Mouse (Mus musculus) frontal cortex, postnatal 14 days (tissue): Measurements from ENCODE around the gene Ephb2.
A peak's percentile ranks its signal among the peaks of the same experiment; 100 is the strongest.

Source experiments
- DNase-seq, 2 experiments: peaks; one replicate each; pipeline ENCODE4 v3.0.0; 2022; ENCODE audit warnings: low spot score in 2 of 2

Ephb2 gene

DNA sequence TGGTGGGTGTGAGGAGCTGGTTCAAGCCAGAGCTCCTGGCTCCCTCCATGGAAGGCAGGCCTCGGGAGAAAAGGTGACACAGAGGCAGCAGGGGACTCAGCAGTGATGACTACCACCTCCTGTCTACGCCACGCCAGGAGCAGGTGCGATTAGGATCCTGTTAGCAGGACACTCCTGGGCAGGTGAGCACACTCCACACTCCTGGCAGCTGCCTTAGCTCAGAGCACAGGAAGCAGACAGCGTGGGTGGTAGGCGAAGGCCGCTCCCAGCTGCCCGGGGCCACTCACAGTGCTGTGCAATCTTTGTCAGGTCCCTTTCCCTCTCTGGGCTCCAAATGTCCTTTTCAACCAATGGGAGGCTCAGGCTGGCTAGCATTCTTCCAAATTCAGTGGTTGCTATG is 34.3 kb downstream of the Ephb2 start:
- DNase-seq: no peak

DNA sequence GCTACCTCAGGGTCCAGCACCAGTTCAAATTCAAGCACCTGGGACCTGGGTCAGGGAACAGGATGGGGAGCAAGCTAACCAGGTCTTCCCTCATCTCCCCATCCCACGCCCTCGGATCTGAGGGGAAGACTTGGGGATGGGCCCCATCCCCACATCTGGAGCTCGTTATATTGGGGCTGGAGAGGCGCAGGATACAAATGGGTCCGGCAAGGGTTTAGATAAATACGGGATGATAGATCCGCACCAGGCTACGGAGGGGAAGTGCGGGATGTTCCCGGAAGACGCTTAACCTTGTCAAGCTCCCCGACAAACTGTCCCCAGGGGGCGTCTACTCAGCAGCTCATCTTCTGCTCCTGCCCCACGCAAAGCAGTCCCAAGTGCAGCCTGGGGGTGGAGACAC is 35.4 kb downstream of the Ephb2 start:
- DNase-seq: no peak

DNA sequence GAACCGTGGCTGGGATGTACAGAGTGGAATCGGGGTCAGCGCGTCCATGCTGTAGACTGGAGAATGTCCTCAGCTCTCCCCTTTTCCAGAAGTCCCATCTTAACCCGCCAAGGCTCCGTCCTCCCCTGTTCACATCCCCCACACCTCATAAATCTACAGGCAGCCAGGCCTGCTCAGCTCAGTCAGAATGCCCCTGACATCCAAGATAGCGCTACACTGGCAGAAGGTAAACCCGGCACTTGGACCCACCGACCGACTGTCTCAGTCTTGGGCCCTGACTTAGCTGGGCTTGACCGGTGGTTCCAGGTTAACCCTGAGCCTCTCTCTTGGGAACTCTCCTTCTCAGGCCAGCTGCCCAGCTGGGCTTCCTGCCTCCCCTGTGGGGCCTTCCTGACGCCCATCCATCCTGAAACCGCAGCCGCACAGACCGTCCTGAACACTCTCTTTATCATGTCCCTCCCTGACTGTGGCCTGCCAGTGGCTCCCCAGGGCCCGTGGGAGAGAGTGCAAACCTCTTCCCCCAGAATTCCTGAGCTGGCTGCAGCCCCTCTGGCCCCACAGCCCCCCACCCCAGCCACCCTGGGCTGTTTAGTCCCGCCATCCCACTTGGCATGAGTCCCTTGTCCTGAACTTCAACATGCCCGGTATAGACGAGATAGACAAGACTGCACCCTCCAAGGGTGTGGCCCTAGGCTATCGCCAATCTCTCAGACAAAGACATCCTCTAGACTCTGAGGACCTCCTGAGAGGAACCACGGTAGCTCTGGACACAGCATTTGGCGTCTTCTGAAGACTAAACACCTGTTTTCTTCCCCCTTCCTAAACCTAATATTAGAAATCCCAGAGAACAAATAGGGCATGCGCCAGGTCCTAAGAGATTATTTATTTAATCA is 37.9 kb downstream of the Ephb2 start:
- no peak for DNase-seq

DNA sequence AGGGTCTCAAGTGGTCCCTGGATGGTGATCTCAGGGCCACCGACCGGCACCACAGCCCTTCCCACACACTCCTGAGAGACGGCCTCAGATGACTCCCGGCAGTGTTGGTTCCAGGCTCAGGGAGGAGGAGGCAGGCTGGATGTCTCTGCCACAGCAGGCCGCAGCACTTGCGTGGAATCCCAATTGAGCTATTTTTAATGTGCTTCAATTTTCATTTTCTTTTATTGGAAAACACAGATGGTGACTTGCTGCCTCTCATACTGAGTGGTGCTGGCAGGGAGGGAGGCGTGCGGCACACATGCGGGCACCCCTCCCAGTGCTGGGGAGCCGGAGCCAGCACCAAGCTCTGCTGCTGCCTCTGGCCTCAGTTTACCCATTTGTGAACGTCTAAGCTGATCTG is 42.5 kb downstream of the Ephb2 start:
- DNase-seq: peak; percentile 60 to 69

DNA sequence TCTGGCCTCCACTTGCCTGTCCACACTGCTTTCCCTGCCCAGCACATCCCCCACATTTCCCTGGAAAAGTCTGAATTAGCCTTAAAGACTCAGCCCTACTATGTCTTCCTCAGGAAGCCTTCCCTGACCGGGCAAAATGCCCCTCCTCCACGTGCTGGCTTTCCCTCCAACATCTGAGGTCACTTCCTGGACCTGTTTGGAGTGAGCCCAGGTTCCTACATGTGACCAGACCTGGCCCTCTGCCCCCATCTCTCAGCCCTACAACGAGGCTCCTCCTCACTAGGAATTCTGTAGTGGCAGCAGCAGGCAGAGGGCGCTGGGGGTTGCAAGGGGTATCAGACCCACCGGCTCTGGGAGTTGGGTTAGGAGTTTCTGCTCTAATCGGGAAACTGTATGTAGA is 46.0 kb downstream of the Ephb2 start:
- DNase-seq: no peak

DNA sequence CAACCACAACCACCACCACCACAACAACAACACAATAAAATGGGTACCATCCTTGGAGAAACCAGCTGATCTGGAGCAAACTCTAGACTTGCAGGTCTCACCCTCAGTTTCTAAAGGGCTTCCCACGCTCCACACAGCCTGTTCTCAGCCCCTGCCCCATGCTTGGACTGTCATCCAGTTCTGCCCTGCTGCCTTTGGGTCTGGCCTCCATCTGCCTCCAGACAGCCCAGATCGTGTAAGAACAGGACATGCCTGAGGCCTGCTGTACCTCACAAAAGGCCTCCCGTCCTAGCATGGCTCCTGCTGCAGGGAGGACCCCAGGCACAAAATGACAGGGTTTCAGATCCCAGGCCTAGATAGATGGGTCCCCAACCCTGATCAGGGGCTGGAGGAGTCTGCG is 48.4 kb downstream of the Ephb2 start:
- no peak for DNase-seq

DNA sequence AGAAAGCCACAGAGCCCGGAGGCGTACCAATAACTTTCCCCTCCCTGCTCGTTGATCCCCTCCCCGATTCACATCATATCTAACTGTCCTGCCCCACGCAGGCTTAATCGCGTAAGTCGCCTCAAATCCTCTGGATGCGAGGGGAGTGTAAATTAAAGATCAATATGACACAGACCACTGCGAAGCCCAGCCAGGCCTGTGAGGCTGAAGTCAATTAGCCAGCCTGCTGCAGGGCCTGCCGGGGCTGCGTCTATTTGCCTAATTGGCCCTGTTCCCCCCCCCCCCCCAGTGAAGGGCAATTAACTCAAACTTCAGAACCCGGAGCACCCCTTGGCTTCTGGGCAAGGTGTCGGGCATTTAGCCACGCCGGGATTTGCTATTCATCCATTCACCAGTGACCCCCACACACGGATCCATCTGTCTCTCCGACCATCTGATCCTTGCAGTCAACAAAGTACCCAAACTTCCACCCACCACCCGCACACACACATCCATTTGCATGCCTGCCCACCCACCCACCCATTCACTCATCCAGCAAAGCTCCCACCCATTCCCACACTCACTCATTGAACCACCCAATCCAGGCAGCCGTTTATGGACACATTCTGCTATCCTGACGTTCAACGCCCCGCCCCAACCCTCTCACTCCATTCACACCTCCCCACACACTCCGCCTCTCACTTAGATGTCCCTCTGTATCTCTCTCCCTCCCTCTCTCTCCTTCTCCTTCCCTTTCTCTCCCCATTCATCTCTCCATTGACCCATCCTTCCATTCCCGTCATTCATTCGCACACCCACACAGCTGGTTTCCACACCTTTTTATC is 49.1 kb downstream of the Ephb2 start:
- no peak for DNase-seq

DNA sequence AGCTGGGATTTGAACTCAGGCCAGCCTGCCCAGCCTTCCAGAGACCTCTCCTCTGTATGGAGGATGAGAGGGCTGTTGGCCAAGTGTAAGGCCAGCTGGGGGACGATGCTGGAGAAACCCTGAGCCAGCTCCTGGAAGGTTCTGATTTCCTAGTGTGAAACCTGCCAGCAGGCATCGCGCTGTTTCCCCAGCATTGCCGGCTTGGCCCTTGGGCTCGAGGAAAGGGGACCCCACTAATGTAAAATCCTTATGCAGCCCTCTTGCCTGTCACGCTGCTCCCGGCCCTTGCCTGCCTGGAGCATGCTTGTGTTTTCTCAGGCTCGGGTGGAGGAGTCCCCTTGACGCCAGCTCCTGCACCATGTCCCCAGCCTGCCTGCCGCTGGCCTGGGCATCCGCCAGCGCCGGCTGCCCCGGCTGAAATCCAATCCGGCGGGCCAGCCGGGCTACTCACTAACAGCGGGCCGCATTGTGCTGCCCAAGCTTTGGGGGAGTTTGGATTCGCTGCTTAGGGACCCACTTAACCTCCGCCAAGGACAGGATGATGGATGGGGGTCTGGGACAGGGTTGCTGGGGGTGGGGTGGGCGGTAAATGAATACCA is 52.1 kb downstream of the Ephb2 start:
- DNase-seq: peak in 1 of 2 experiments; percentile 40

DNA sequence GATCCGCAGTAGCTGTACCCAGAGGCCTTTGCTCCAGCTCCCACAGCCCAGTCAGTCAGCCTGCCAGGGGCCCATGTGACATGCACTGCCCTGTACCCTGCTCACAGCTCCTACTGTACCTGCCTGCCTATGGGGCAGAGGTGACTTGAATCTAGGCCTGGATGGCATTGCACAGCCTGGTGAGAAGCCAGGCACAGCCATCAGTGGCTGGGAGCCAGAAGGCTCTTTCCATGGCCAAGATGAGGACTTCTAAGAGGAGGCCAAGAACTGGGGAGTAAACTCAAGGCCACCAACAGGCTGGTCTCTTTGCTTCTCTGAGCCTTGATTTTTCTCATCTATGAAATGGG is 53.2 kb downstream of the Ephb2 start:
- no peak for DNase-seq

DNA sequence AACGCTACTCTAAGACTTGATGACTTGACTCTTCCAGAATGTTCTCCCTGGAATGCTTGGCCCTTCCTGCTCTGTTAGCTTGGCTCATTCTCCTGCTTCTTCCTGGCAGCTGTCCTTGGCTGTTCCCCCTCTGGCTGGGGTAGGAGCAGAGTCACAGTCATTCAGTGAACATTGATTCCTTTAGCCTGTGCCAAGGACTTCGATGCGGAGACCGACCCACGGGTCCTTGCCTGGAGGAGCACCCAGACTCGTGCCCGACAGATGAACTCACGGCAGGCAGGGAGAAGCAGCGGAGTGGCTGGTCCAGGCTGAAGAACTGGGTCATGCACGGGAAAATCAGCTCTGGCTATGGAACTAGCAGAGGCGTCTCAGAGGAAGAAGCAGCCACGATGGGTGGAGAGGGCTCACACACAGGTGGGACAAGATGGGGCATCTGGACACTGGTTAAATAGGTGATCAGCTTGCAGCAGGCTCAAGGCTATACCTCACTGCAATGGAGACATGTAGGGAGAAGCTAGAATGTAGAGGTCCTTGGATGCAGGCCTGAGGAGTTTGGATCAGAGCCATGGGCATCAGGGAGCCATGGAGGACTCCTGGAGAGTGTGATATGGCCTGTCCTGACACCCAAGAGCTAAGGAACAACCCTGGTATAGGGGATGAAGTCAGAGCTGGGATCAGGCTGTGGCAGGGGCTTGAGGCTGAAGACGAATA is 53.8 kb downstream of the Ephb2 start:
- DNase-seq: no peak

DNA sequence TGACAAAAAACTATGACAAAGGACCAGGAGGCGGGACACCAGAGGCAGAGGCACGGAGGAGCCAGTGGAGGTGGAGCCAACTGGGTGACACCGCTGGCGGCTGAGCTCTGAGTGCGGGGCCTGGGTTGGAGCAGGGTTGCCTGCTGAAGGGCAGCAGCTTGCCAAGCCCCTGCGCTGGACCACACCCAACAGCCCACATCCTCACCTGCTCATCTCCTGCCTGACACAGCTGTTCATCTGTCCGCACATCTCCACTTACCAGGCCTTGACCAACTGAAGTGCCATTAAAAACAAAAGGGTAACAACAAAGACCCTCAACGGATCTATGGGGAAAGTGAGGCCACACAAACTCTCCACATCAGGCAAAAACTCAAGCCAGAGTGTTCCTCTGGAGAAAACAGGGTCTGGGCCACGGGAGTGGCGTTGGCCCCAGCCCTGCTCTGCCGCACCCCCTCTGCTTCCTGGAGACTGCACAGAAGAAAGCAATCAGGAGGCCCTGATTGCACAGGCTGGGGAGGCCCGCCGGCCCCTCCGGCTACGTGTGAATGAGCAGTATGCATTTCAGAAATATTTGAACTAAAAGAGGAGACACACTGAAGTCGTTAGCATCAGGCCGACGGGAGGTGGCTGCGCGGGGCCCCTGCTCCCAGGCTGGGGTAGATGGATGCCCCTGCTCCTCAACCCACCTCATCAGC is 55.4 kb downstream of the Ephb2 start:
- DNase-seq: no peak

DNA sequence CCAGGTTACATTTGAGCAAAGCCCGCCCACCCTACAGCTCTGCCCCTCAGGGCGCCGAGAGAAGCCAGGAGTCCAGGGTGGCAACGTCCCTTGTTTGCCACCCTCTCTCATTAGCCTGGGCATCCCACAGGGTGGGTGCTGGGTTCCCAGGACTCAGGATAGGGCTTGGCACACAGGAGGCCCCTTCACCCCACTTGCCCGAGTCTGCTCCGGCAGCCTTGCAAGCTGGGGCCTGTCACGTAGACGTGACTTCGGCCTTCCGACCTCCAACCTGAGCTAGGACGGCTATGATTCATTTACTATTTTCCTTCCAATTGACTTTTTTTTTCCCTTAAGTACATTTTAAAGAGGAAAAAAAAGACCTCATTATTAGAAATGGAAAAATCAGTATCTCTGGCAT is 56.6 kb downstream of the Ephb2 start:
- DNase-seq: no peak

DNA sequence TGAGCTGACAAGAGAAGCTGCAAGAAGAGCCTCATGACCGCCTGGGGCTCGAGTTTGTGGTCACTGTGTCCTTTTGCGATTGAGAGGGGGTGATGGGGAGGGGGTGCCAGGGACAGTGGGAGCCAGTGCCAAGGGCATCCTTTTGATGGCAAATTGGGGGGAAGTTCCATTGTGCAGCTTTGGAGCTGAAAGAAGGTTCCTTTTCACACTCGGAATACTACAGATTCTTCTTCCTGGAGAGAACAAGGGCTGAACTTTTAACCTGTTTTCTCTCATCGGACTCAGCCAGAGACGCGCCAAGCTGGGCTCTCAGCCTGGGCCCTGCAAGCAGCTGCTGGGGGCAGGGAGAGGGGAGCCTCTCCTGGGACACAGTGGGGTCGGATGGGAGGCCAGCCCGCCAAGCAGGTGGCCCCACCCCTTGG is 59.3 kb downstream of the Ephb2 start:
- DNase-seq: no peak

DNA sequence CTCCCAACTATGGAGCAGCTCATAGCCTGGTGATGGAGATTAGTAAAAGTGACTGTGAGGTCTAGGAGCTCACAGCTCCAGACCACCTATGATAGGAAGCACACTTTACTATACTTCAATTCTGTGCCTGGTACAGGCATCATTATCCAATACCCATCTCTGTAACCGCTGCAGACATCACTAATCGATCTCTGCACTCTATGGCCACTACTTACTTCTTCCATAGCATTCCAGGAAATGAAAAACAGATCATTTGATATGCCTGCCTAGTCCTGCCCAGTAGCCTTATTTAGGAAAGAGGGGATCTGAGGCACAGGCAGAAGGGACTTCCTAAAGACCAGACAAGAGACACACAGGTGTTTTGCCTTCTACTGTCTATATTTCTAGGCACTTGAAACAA is 59.9 kb downstream of the Ephb2 start:
- no peak for DNase-seq

DNA sequence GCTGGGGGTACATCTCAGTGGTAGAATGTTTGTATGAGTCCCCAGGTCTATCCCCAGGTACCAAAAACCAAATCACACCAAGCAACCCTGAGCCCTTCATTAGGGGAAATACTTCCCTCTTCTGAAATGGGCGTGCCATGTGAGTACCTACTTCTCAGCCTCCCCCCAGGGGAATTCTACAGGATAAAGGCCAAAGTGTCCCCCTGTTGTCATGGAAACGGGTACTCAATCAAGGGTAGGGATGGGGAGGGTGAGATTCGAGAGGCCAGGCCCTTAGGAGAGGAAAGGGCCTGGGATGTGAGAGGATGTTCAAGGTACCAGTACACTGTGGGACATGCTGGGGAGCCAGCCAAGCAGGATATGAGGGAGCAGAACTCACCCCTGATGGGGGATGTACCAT is 61.6 kb downstream of the Ephb2 start:
- no peak for DNase-seq

DNA sequence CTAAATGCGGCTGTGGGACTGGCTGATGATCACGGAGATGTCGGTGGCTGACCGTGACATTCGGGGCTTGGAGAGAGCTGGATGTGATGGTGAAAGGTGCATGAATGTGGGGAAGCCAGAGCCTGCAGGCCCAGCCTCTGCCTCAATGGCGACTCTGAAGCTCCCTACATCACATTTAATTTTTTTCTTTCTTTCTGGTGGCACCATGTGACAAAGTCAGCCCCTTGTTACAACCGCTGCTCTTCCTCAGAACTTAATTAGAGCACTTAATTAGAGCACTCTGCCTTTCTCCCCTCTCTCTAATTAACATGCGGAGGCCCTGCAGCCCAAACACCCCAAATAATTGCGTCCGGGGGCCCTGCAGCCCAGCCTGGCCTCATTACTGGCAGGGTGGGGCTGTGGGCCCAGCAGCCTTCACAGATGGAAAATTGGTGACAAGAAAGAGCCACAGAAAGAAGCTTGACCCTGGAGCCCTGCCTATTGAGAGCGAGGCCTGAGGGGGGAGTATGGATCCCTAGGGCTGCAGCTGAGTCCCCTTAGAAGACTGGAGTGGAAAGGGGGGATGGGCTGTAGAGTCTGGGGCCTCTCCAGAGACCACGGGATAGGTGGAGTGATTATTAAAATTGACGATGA is 62.7 kb downstream of the Ephb2 start:
- no peak for DNase-seq

DNA sequence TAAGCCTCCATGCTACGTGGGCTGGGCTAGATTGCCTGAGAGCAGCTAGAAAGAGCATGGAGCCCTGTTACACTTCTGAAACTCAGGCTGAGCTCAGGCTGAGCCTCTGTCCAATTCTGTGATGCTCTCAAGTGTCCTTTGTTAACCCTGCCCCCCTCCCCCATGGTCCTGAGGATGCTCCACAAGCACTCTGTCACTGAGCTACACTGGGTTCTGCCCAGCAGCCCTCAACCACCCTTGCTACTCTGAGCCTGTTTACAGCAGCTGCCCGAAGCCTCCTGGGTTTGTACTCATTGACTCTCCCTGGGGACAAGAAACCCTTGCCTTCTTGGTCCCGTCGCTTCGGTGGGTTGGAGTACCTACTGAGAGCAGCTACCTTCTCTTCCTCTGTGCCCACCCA is 63.5 kb downstream of the Ephb2 start:
- DNase-seq: no peak

DNA sequence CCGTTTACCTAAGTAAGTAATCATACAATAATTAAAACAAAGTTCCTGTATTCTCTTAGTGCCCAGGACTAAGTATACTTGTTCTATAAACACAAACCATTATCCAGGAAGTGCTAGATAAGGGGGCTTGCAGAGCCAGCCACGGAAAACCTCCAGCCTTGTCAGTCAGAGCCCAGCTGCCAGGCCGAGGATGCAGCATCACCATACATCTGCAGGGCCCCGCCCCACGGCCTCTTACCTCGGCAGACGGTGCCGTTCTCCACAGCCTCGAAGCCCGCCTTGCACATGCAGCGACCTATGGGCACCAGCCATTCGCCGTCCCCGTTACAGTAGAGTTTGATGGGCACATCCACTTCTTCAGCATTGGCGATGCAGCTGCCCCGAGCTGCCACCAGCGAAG is 65.1 kb downstream of the Ephb2 start:
- no peak for DNase-seq

DNA sequence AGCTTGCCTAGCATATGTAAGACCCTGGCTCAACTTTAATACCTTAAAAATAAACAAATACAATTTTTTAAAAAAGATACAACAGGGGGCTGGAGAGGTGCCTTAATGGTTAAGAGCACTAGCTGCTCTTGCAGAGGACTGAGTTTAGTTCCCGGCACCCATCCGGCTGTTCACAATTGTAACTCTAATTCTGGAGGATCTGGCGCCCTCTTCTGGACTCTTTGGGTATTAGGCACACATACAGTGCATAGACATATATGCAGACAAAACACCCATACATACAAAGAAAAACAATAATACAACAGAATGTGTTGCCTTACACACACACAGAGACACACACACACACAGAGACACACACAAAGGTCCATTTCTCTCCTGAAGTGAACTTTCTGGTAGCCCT is 67.3 kb downstream of the Ephb2 start:
- no peak for DNase-seq

DNA sequence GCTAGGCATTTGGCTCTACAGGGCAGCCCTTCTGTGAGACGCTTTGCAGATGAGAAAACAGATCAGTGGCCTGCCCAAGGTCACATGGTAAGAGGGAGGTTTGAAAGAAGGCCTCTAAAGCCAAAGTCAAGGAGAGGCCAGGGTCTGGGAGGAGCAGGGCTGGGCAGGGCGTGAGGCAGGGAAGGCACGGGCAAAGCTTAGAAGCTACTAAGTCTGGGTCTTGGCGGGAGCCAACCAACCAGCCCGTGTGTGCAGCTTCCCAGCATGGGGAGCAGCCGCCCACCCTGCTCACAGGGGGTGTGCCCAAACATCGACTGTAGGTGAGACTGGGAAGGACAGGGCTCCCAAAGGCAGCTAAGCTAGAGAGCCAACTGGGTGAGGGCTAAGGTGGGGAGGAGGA is 70.7 kb downstream of the Ephb2 start:
- DNase-seq: no peak

DNA sequence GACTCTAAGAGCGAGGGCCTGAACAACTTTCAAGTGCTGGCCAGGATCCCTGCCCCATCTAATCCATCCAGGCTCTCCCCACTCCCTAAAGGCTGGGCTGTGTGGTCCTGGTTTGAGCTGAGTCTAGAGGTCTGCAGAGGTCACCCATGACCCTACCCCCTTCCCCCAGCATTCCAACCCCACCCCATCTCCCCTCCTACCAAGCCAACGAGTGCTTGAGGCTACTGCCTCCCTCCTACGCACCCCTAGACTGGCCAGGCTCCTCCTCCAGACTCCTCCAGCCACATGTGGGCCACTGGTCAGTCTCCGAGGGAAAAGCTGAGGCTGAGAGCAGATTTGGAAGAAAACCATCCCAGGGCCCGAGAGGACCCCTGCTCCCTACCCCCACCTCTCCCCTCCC is 72.4 kb downstream of the Ephb2 start:
- DNase-seq: no peak
